Mouse (Mus musculus) embryonic facial prominence, embryonic 12.5 days (tissue): ENCODE measurements around the gene D030056L22Rik. TPM values are rescaled to one million over a fixed set of nuclear protein-coding genes. Genes with fewer than 3 reads are reported as not detected.
A peak's percentile ranks its signal among the peaks of the same experiment; 100 is the strongest.
"Not testable (repeated sequence)": the region's sequence is repeated elsewhere in the genome, so short reads cannot be mapped to it uniquely, and the experiment has no call there.

Source experiments
- ATAC-seq: fragments of 200-750 bp; cut with Nextera tagmentation; 2 replicates; pipeline ENCODE4 v1.8.0; 2017; ENCODE audit not compliant: insufficient number of reproducible peaks, insufficient read depth, low FRiP score, low TSS enrichment
- H3K27ac ChIP-seq: fragments of 300-500 bp; sonication (generic); 2 replicates; pipeline ENCODE4 v1.5.1; 2016; ENCODE audit warnings: mild to moderate bottlenecking
- H3K27me3 ChIP-seq: fragments of 300-500 bp; sonication (generic); 2 replicates; pipeline ENCODE4 v1.6.1; 2016; ENCODE audit warnings: mild to moderate bottlenecking, moderate library complexity
- H3K36me3 ChIP-seq: fragments of 300-500 bp; sonication (generic); 2 replicates; pipeline ENCODE4 v1.6.1; 2016; ENCODE audit warnings: mild to moderate bottlenecking
- H3K4me1 ChIP-seq: fragments of 300-500 bp; sonication (generic); 2 replicates; pipeline ENCODE4 v1.6.1; 2016
- H3K4me2 ChIP-seq: fragments of 300-500 bp; sonication (generic); replicated peaks from 2 replicates; pipeline ENCODE4 v1.6.1; 2016; ENCODE audit warnings: mild to moderate bottlenecking, moderate library complexity
- H3K4me3 ChIP-seq: fragments of 300-500 bp; sonication (generic); 2 replicates; pipeline ENCODE4 v1.5.1; 2016; ENCODE audit warnings: mild to moderate bottlenecking
- H3K9ac ChIP-seq: fragments of 300-500 bp; sonication (generic); 2 replicates; pipeline ENCODE4 v1.6.1; 2016; ENCODE audit warnings: mild to moderate bottlenecking, moderate library complexity
- H3K9me3 ChIP-seq: fragments of 300-500 bp; sonication (generic); 2 replicates; pipeline ENCODE4 v1.6.1; 2016; ENCODE audit warnings: mild to moderate bottlenecking, moderate library complexity
- WGBS: fragments of 180-500 bp; shearing (Covaris S2); methylation state at CpG from one replicate; pipeline ENCODE4 v1.1.7; 2016; 5-methylcytosine and 5-hydroxymethylcytosine counted together
- polyA plus RNA-seq: library from polyadenylated mRNA; unstranded; fragments of >200 nt; fragmentation: Nextera tagmentation; extraction: Ambion mirVana; gene quantifications from 2 replicates; pipeline ENCODE4 v1.2.1, GENCODE M21; 2016

The D030056L22Rik gene
- polyA plus RNA-seq, 1 experiment from 2014 or later, result 42.2 TPM

DNA sequence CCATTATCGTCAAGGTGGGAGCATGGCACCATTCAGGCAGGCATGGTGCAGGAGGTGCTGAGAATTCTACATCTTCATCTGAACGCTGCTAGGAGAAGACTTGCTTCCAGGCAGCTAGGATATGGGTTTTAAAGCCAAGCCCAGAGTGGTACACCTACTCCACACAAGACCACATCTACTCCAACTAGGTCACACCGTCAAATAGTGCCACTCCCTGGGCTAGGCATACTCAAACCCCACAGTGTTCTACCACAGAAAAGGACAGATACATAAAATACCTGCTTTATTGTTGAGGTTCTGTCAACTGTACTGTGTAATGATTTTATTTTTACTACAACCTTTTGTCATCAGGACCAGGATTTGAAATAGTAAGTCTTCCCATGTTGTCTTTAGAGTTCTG, 17.9 kb upstream of the D030056L22Rik start:
- Histone ChIP-seq H3K27ac (no peak overlapping the region), H3K4me2 (no peak overlapping the region), H3K36me3 (peaks cover 17% of the 10 kb centered on the region; the same call in 1 of the 2 replicates), H3K4me3 (no peak overlapping the region), H3K4me1 (no peaks in the 10 kb centered on the region), H3K27me3 (no peaks in the 10 kb centered on the region), H3K9ac (no peak overlapping the region), H3K9me3 (no peaks in the 10 kb centered on the region)
- no peak for ATAC-seq
- 90% methylated on average over 3 of the region's 3 CpGs for WGBS

DNA sequence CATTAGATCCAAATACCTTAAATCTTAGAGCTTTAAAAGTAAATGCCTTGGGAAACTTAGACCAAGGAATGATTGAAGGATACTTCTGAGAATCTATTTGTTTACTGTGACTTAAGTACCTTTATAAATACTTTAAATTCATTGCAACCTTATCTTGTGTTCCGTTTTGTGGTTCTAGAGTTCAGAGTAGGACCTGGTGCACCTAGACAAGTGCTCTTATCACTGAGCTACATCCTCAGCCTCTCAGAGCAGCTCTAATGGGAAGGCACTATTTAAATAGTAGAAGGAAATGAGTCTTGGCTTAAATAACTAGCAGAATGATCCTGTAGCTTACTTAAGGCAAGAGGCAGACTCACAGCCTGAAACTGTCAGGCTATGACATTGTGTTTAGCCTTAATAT, 17.4 kb upstream of the D030056L22Rik start:
- H3K4me2 ChIP-seq, result no peak overlapping the region
- peaks cover 17% of the 10 kb centered on the region; the same call in 1 of the 2 replicates for H3K36me3 ChIP-seq
- no peak for ATAC-seq
- no peak overlapping the region for H3K4me3 ChIP-seq
- 92% methylated on average over 1 of the region's 1 CpGs for whole genome bisulfite sequencing
- no peaks in the 10 kb centered on the region for H3K9me3 ChIP-seq
- no peak overlapping the region for H3K27ac ChIP-seq
- H3K27me3 ChIP-seq, result no peaks in the 10 kb centered on the region
- no peak overlapping the region for H3K9ac ChIP-seq
- H3K4me1 ChIP-seq, result no peaks in the 10 kb centered on the region

DNA sequence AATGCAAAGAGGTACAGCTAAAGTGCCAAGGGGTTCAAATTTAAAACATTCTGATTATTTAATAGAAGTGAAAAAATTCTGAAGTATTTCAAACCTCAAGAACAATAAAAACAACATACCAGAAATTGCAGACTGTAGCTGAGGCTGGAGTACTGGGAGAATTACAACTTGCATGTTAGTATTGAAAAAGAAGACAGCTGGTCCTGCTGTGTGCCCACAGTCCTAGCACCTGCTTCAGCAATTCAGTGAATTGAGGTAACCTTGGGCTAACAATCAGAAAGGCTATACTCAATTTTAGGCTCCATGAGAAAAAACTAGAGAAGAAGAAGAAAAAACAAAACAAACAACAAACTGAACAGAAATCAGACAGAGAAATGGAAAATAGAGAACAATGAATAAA, 4.9 kb upstream of the D030056L22Rik start:
- Histone ChIP-seq H3K4me3 (no peak overlapping the region), H3K27ac (no peak overlapping the region), H3K27me3 (no peaks in the 10 kb centered on the region), H3K36me3 (no peaks in the 10 kb centered on the region), H3K9me3 (no peaks in the 10 kb centered on the region), H3K4me1 (no peaks in the 10 kb centered on the region), H3K9ac (no peak overlapping the region), H3K4me2 (no peak overlapping the region)
- ATAC-seq, result no peak

DNA sequence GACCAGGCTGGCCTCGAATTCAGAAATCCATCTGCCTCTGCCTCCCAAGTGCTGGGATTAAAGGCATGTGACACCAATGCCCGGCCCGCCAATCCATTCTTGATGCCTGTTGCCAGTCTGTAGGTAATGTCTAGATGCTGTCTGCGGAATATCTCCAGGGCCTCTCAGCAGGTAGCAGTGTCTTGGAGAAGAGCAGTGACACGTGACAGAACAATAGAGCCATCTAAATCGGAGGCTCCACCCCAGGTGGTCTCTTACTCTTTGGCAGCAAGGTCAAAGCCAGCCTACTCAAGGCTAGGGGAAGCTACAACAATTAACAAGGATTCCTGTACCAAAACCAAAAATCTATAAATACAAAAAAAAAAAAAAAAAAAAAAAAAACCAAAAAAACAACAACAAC, 2.1 kb upstream of the D030056L22Rik start:
- Histone ChIP-seq H3K4me3 (no peak overlapping the region), H3K36me3 (no peaks in the 10 kb centered on the region), H3K9me3 (no peaks in the 10 kb centered on the region), H3K4me2 (no peak overlapping the region), H3K27ac (no peak overlapping the region), H3K9ac (no peak overlapping the region), H3K4me1 (peaks cover 20% of the 10 kb centered on the region), H3K27me3 (no peaks in the 10 kb centered on the region)
- WGBS, result 76% methylated on average over 6 of the region's 6 CpGs
- no peak for ATAC-seq

DNA sequence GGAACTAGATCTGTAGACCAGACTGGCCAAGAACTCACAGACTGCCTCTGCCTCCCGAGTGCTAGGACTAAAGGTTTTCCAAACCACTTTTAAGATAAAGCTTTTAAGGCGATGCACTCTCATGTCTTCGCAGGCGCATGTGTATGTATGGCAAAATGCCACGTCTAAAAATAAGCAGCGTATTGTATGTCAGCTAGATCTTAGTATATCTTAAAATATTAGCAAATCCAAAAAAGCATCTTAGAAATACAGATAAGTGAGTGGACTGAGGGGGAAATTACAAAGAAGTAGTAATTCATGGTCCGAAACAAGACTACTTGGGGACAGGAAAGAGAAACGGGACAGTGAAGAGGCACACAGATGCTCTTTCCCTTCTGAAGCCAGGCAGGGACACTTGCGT, 1.4 kb upstream of the D030056L22Rik start:
- ATAC-seq, result no peak
- 90% methylated on average over 9 of the region's 9 CpGs for WGBS
- Histone ChIP-seq H3K4me3 (no peak overlapping the region), H3K9me3 (no peaks in the 10 kb centered on the region), H3K27ac (no peak overlapping the region), H3K27me3 (no peaks in the 10 kb centered on the region), H3K4me1 (peaks cover 24% of the 10 kb centered on the region), H3K9ac (no peak overlapping the region), H3K36me3 (no peaks in the 10 kb centered on the region), H3K4me2 (no peak overlapping the region)

DNA sequence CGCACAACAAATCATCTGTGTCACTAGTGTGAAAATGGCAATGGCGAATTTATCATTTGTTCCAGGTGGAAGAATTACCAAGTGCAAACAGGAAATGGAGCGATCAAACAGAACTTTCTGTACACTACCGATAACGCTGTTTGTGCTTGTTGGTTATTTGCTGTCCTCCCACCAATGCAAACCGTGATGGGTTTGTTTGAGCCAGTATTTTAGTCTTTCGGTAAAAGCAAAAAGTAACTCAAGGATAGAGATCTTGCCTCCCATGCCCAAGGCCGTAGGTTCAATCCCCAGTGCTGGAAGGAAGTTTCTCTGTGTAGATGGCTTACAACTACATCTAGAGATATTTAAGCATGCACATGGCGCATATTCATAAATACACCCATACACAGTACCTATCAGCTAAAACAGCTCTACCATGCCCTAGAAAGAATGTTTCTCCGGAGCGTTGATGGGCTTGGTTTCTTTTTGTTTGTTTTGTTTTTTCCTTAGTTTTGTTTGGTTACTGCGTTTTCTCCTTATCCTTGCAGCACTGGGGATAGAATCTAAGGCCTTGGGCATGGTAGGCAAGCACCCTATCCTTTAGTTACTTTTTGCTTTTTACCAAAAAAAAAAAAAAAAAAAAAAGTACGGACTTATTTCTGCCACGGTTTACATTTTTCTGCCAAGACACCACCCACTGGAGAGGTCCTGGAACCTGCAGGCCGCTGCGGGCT, 684 bp upstream of the D030056L22Rik start:
- Histone ChIP-seq H3K27ac (peak overlapping the region; percentile 92), H3K4me1 (peaks cover 24% of the 10 kb centered on the region), H3K9me3 (no peaks in the 10 kb centered on the region), H3K4me2 (peak overlapping the region; percentile 75), H3K4me3 (peak overlapping the region; percentile 93), H3K27me3 (no peaks in the 10 kb centered on the region), H3K9ac (peak overlapping the region; percentile 89), H3K36me3 (no peaks in the 10 kb centered on the region)
- no peak for ATAC-seq
- WGBS, result 58% methylated on average over 16 of the region's 16 CpGs

DNA sequence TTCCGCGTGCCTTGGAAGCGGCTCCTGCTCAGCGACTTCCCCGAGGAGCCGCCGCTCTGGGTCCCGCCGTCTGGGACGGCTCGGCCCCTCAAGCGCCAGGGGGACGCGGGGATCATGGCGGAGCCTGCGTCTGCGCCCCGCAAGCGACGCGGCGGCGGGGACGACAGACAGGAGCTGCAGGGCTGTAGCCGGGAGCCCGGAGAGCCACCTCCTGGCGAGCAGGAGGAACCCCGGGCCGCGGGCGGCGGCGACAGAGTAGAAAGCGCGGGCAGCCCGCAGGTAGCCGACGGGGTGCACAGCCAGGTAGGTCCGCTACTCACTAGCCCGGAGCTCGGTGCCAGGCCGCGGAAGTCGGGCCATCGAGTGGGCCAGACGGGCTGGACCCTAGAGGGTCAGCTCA, 364 bp downstream of the D030056L22Rik start:
- Histone ChIP-seq H3K9ac (peak overlapping the region; percentile 89), H3K4me1 (peaks cover 24% of the 10 kb centered on the region), H3K27ac (peak overlapping the region; percentile 92), H3K4me2 (peak overlapping the region; percentile 75), H3K4me3 (peak overlapping the region; percentile 93)
- H3K9me3 ChIP-seq, H3K36me3 ChIP-seq, H3K27me3 ChIP-seq: not testable (repeated sequence)
- WGBS, result under 1% methylated on average over 39 of the region's 46 CpGs
- ATAC-seq, result peak; percentile 76

DNA sequence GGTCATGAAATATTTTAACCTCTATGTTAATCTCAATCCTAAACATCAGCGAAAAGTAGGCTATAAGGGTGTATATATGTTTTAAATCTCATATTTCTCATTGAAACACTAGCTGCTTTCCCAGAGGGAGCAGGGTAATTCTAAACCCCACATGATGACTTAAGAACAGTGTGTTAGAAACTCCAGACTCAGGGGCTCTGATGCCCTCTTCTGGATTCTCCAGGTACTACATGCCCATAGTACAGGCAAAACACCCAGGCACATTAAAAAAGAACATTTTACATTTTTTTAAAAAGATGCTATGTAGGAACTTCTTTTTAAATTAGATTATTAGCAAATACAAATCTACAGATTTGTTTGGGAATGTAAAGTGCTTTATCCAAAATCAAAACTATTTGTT, 3.4 kb downstream of the D030056L22Rik start:
- Histone ChIP-seq H3K27ac (no peak overlapping the region), H3K36me3 (peaks cover 14% of the 10 kb centered on the region), H3K4me2 (no peak overlapping the region), H3K4me3 (no peak overlapping the region), H3K4me1 (peaks cover 24% of the 10 kb centered on the region), H3K27me3 (no peaks in the 10 kb centered on the region), H3K9me3 (no peaks in the 10 kb centered on the region), H3K9ac (no peak overlapping the region)
- no peak for ATAC-seq
- 19% methylated on average over 1 of the region's 1 CpGs for WGBS

DNA sequence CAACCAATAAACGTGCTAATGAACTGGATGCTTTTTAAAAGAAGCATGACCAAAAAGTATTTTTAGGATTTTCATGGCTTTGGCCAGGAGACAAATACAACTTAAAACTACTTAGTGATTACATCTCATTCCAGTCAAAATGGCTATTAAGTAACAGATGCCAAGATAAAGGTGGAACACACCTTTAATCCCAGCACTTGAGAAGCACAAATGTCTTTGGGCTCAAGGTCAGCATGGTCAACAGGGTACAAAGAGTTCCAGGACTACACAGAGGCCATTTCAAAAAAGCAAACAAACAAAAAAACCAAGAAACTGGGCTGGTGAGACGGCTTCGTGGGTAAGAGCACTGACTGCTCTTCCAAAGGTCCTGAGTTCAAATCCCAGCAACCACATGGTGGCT, 7.3 kb downstream of the D030056L22Rik start:
- H3K36me3 ChIP-seq, result peaks cover 14% of the 10 kb centered on the region
- H3K4me2 ChIP-seq, result no peak overlapping the region
- no peaks in the 10 kb centered on the region for H3K27me3 ChIP-seq
- H3K4me3 ChIP-seq, result no peak overlapping the region
- 90% methylated on average over 3 of the region's 3 CpGs for WGBS
- no peaks in the 10 kb centered on the region for H3K9me3 ChIP-seq
- H3K9ac ChIP-seq, result no peak overlapping the region
- no peak for ATAC-seq
- peaks cover 9% of the 10 kb centered on the region; the same call in 1 of the 2 replicates for H3K4me1 ChIP-seq
- H3K27ac ChIP-seq, result no peak overlapping the region

DNA sequence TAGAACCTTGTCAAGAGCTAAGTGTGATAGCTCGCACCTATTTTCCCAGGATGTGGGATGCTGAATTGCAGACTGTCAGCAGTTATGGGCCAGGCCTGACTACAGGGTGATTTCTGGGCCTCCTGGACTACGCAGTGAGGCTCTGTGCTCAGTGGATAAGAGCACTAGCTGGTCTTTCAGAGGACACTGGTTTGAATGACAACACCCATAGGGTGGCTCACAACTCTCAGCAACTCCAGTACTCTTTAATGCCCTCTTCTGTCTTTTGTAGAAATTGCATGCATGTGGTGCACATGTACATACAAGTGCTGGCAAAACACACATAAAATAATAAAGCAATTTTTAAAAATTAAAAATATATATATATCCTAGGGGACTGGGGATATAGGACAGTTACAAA, 12.2 kb downstream of the D030056L22Rik start:
- no peak for ATAC-seq
- 87% methylated on average over 2 of the region's 2 CpGs for WGBS

DNA sequence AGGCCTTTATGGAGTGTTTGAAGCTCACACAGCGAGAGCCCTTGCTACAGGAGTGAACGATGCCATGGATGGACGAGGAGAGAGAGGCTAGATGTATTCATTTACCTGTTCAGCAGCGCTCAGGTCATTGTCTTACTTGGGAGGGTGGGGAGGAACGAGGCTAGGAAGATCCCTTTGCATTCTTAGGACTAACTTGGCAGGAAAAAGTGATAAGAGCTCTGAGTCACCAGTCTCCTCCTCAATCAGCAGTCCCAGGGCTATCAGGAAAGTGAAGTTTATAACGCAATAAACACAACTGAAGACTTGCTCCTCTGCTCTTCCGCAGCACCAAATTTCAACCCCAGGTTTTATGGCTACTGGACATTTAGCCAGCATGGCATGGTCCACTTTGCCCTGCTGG, 17.3 kb downstream of the D030056L22Rik start:
- Histone ChIP-seq H3K27me3 (no peaks in the 10 kb centered on the region), H3K4me2 (no peak overlapping the region), H3K9ac (no peak overlapping the region), H3K36me3 (no peaks in the 10 kb centered on the region), H3K4me1 (no peaks in the 10 kb centered on the region), H3K27ac (no peak overlapping the region), H3K4me3 (no peak overlapping the region), H3K9me3 (no peaks in the 10 kb centered on the region)
- WGBS, result 84% methylated on average over 7 of the region's 7 CpGs
- no peak for ATAC-seq

More for the DNA sequence above, 12.2 kb downstream of the D030056L22Rik start:
- no peak overlapping the region for H3K4me3 ChIP-seq
- H3K4me2 ChIP-seq, result no peak overlapping the region
- H3K27me3 ChIP-seq, result no peaks in the 10 kb centered on the region
- H3K4me1 ChIP-seq, result no peaks in the 10 kb centered on the region
- no peaks in the 10 kb centered on the region for H3K36me3 ChIP-seq
- no peak overlapping the region for H3K27ac ChIP-seq
- no peak overlapping the region for H3K9ac ChIP-seq
- no peaks in the 10 kb centered on the region for H3K9me3 ChIP-seq

DNA sequence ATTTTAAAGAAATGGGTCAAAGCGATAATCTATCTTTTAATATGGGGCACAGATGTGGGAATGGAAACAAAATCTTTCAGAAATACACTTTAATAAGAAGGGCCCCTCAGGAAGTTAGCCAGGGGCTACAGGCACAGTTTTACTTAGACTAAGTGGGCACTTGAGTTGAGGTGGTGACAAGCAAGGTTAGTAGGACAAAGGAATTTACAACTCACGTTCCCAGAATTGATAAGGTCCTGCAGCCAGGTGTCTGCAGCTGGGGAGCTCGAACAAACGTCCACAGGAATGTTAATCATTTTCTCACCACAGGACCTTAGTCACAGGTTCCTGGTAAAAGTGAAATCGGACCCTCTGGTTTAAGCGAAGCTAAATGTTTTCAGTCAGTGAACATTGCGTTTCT, 18.1 kb downstream of the D030056L22Rik start:
- Histone ChIP-seq H3K9ac (no peak overlapping the region), H3K27ac (no peak overlapping the region), H3K27me3 (no peaks in the 10 kb centered on the region), H3K4me1 (no peaks in the 10 kb centered on the region), H3K4me3 (no peak overlapping the region), H3K9me3 (no peaks in the 10 kb centered on the region), H3K36me3 (no peaks in the 10 kb centered on the region), H3K4me2 (no peak overlapping the region)
- WGBS, result 41% methylated on average over 7 of the region's 7 CpGs
- ATAC-seq, result no peak
